32 mouse cellular contexts compared by ENCODE assay signal in the genomic region with DNA sequence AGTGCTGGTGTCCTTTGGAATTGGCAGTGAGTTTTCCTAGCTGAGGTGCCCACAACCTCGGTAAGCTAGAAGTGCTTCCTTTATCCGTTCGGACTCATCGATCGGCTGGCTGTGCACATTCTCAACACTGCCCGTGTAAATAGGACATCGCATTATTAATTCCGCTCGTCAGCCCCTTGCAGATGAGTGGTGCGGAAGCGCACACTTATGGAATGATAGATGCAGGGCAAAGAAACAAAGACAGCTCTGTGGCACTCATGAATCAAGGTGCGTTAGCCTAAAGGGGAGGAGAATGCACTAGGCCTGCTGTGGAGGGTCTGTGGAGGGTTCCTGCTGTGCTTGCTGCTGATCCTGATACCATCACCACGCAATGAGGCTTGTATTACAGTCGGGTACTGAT.
"Had no signal": no experiment of that assay in that cellular context is flagged by ENCODE, and none has a peak within 500 bp of the region (broad histone marks: within the 10 kb centered on the region; RNA-seq: fewer than 3 reads in every experiment).

No protein-coding gene starts in this region.

- H3K36me3 ChIP-seq: heart, embryonic 10.5 days; heart, embryonic 13.5 days; heart, embryonic 15.5 days; hindbrain, embryonic 10.5 days; hindbrain, embryonic 12.5 days; hindbrain, embryonic 13.5 days; hindbrain, embryonic 15.5 days; intestine, embryonic 15.5 days; kidney, embryonic 15.5 days had no signal

- ATAC-seq: hindbrain, embryonic 16.5 days; hindbrain, postnatal 0 days; inflammation-experienced regulatory T-cells, adult 6 months; intestine, embryonic 15.5 days; intestine, embryonic 16.5 days; intestine, postnatal 0 days had no signal

- H3K27me3 ChIP-seq: heart, embryonic 12.5 days; heart, embryonic 13.5 days; heart, embryonic 15.5 days; hindbrain, embryonic 12.5 days; hindbrain, embryonic 13.5 days; hindbrain, embryonic 15.5 days; intestine, embryonic 15.5 days; kidney, embryonic 15.5 days had no signal

- H3K4me3 ChIP-seq: heart, embryonic 10.5 days; heart, embryonic 12.5 days; heart, embryonic 13.5 days; heart, embryonic 15.5 days; hindbrain, embryonic 10.5 days; hindbrain, embryonic 12.5 days; hindbrain, embryonic 13.5 days; hindbrain, embryonic 15.5 days; intestine, embryonic 15.5 days; kidney, embryonic 15.5 days; layer of hippocampus, adult 2 months had no signal

- H3K4me1 ChIP-seq: heart, embryonic 12.5 days; hindbrain, embryonic 12.5 days; intestine, embryonic 15.5 days had no signal

- H3K9me3 ChIP-seq: heart, embryonic 10.5 days; heart, embryonic 13.5 days; heart, embryonic 15.5 days; hindbrain, embryonic 10.5 days; hindbrain, embryonic 12.5 days; hindbrain, embryonic 13.5 days; hindbrain, embryonic 15.5 days; intestine, embryonic 15.5 days; kidney, embryonic 15.5 days had no signal

- DNase-seq: heart, postnatal 10 days; heart, postnatal 14 days; heart, postnatal 36 days; heart, postnatal 4 days; kidney, adult 11 months; kidney, adult 18-20 months; kidney, adult 2 months; kidney, adult 8-10 months; kidney, adult 9 months; kidney, postnatal 10 days; kidney, postnatal 14 days; kidney, postnatal 25 days; kidney, postnatal 36 days; kidney, postnatal 4 days; layer of hippocampus, adult 9-11 months; layer of hippocampus, postnatal 36 days had no signal
